19 mouse cellular contexts compared by ENCODE assay signal in the genomic region with DNA sequence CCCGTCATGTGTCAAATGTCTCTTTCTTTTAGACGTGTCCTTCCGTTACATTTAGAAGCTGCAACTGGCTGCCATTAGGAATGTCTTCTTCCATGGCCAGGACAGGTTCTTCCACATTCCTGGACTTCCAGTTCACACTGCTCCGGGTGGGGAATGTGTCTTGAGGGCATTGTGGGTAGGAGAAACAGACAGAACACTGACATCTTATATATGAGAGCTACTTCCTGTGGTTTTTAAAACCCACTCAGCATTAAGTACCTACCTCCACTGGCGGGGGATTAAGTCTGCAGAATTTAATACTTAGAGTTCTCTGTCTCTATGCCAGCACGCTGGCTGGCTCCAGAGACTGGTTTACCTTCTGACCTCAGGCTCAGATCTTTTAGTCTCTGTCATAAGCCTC. TPM values are rescaled to one million over a fixed set of nuclear protein-coding genes. Genes with fewer than 3 reads are reported as not detected.
DNase-seq lines count a peak whose midpoint lies in the region; ATAC-seq and TF ChIP-seq lines count a peak whose summit lies in the region.
"Had no signal": no experiment of that assay in that cellular context is flagged by ENCODE, and none has a peak within 500 bp of the region (broad histone marks: within the 10 kb centered on the region; RNA-seq: fewer than 3 reads in every experiment).

No protein-coding gene starts in this region.

- intact Hi-C loops in heart, postnatal 10 days (cut with DNase I), result no loop called here

- H3K4me3 ChIP-seq in kidney, adult 2 months (ENCODE audit: insufficient read depth, low read depth, low read length), result no peak overlapping the region
- no peak overlapping the region for H3K4me3 ChIP-seq in embryonic facial prominence, embryonic 14.5 days (ENCODE audit: low read depth, low read length)
- H3K4me3 ChIP-seq: forebrain, embryonic 15.5 days; heart, embryonic 13.5 days; hindbrain, embryonic 13.5 days had no signal

- no peaks in the 10 kb centered on the region for H3K9me3 ChIP-seq in embryonic facial prominence, embryonic 14.5 days (ENCODE audit: control insufficient read depth, low read length)
- H3K9me3 ChIP-seq: forebrain, embryonic 15.5 days; heart, embryonic 13.5 days; hindbrain, embryonic 13.5 days had no signal

- peak; percentile 75; the same call in 1 of the 2 replicates for ATAC-seq in embryonic facial prominence, embryonic 14.5 days (ENCODE audit: low read depth)
- no peak for ATAC-seq in granulocyte monocyte progenitor cell, adult 5-6 weeks (replicated peaks; ENCODE audit: poor library complexity, severe bottlenecking)
- ATAC-seq: forebrain, embryonic 15.5 days; hindbrain, postnatal 0 days had no signal

- peak; percentile 5 for DNase-seq in kidney, adult 2 months
- no peak for DNase-seq in kidney, postnatal 4 days
- peak; percentile 37 for DNase-seq in R1 (ENCODE audit: low read depth, low spot score)
- DNase-seq in embryonic facial prominence, embryonic 14.5 days (ENCODE audit: low spot score), result peak; percentile 63
- DNase-seq in lung, postnatal 36 days, result peak; percentile 20
- no peak for DNase-seq in heart, postnatal 10 days
- DNase-seq: adrenal gland, adult 2 months; adrenal gland, postnatal 25 days; cerebellum, adult 18-20 months; cerebellum, adult 9-11 months; cerebellum, postnatal 36 days; gastrocnemius, postnatal 14 days had no signal

- H3K4me1 ChIP-seq in kidney, adult 2 months (ENCODE audit: control insufficient read depth, insufficient read depth, low read length), result peaks cover 4% of the 10 kb centered on the region; the same call in 1 of the 2 replicates
- H3K4me1 ChIP-seq in embryonic facial prominence, embryonic 14.5 days (ENCODE audit: control insufficient read depth, insufficient read depth, low read length), result no peaks in the 10 kb centered on the region
- H3K4me1 ChIP-seq: heart, embryonic 13.5 days had no signal

- H3K4me2 ChIP-seq in embryonic facial prominence, embryonic 14.5 days (ENCODE audit: low read depth, low read length), result no peak overlapping the region
- H3K4me2 ChIP-seq: forebrain, embryonic 15.5 days; heart, embryonic 13.5 days; hindbrain, embryonic 13.5 days had no signal

- 64% methylated on average over 6 of the region's 6 CpGs for WGBS in kidney, adult 2 months
- 53% methylated on average over 6 of the region's 6 CpGs for WGBS in embryonic facial prominence, embryonic 14.5 days

- no peak overlapping the region for H3K27ac ChIP-seq in kidney, adult 2 months (ENCODE audit: insufficient read depth, low read depth, low read length)
- H3K27ac ChIP-seq in embryonic facial prominence, embryonic 14.5 days (replicated peaks; ENCODE audit: low read depth, low read length), result no peak overlapping the region
- H3K27ac ChIP-seq: forebrain, embryonic 15.5 days; heart, embryonic 13.5 days; hindbrain, embryonic 13.5 days; hindbrain, postnatal 0 days had no signal

- H3K27me3 ChIP-seq in kidney, adult 2 months (replicated peaks; ENCODE audit: control insufficient read depth, insufficient read depth, low read length), result no peaks in the 10 kb centered on the region
- H3K27me3 ChIP-seq in embryonic facial prominence, embryonic 14.5 days (replicated peaks; ENCODE audit: control insufficient read depth, insufficient read depth, low read length), result no peaks in the 10 kb centered on the region

- no peak overlapping the region for H3K9ac ChIP-seq in embryonic facial prominence, embryonic 14.5 days (ENCODE audit: low read depth, low read length)
- H3K9ac ChIP-seq: forebrain, embryonic 15.5 days; heart, embryonic 13.5 days; hindbrain, embryonic 13.5 days had no signal

- no peak for TF ChIP-seq CTCF in kidney, adult 2 months (conservative IDR thresholded peaks at IDR 0.05; ENCODE audit: insufficient read depth, insufficient read length, low read depth, low read length)

- no peak for TF ChIP-seq POLR2A in kidney, adult 2 months (IDR thresholded peaks at IDR 0.05; ENCODE audit: low read depth, low read length)

- H3K36me3 ChIP-seq in kidney, adult 2 months (ENCODE audit: control insufficient read depth, insufficient read depth, low read length), result no peaks in the 10 kb centered on the region
- no peaks in the 10 kb centered on the region for H3K36me3 ChIP-seq in embryonic facial prominence, embryonic 14.5 days (ENCODE audit: control insufficient read depth, insufficient read depth, low read length)
- H3K36me3 ChIP-seq: forebrain, embryonic 15.5 days; heart, embryonic 13.5 days; hindbrain, embryonic 13.5 days had no signal

RNA-seq across cellular contexts. Expression of a gene that starts 24.0 kb away (rescaled TPM):
- 0.08 TPM in 2 replicates for polyA plus RNA-seq in kidney, adult 2 months (2012; rRNA removed)
- 0.24 and 0.72 TPM in 2 replicates for polyA plus RNA-seq in embryonic facial prominence, embryonic 14.5 days (2014; fragmentation: Nextera tagmentation; extraction: Ambion mirVana)
- total RNA-seq in granulocyte monocyte progenitor cell, adult 5-6 weeks (2014; fragmentation: Nextera tagmentation), result not detected in 2 replicates
- not detected in 2 replicates for total RNA-seq in granulocyte monocyte progenitor cell, adult 5-6 weeks (2017)
- total RNA-seq in heart, postnatal 10 days (2021), result under 1 TPM; 0.02 to 0.10 TPM
- total RNA-seq: hematopoietic stem cell, adult 5-6 weeks; MEL had no signal
- polyA plus RNA-seq: heart, embryonic 13.5 days had no signal

Comparison
In these comparisons a context has a peak if more than half of its experiments do, and no peak if none do; other contexts are left out.
1. DNase-seq: peak in kidney, adult 2 months (single experiment), R1 (single experiment), embryonic facial prominence, embryonic 14.5 days (single experiment) and lung, postnatal 36 days (single experiment); none in kidney, postnatal 4 days (0 of 2) and heart, postnatal 10 days (0 of 2).